Mouse (Mus musculus): ENCODE measurements around the gene Mmrn1. TPM values are rescaled to one million over a fixed set of nuclear protein-coding genes. Genes with fewer than 3 reads are reported as not detected.
"Not testable (repeated sequence)": the region's sequence is repeated elsewhere in the genome, so short reads cannot be mapped to it uniquely, and the experiment has no call there.

Gene Mmrn1
- polyA plus RNA-seq (2012; rRNA removed): 2.9 and 4.0 TPM in 2 replicates

GRCm38 (mm10) chr6:60924676-60925075 lies at the start of gene Mmrn1:
TSS of gene Mmrn1 (plus strand) at chr6:60924976.
- not testable (repeated sequence) for H3K4me3 ChIP-seq (replicated peaks; ENCODE audit: extremely low read depth, low read depth, low read length); DNase-seq; H3K4me1 ChIP-seq (ENCODE audit: control insufficient read depth, insufficient read depth, low read length)
- WGBS: 95% methylated on average over 20 of the region's 20 CpGs

- Histone ChIP-seq H3K4me1 (ENCODE audit: control insufficient read depth, insufficient read depth, low read length) (no peaks in the 10 kb centered on the region), H3K4me3 (replicated peaks; ENCODE audit: extremely low read depth, low read depth, low read length) (no peak overlapping the region)
- 77% methylated on average over 7 of the region's 7 CpGs for WGBS
- no peak for TF ChIP-seq CTCF (IDR thresholded peaks at IDR 0.05; ENCODE audit: insufficient read depth, low read length)
- no peak for TF ChIP-seq POLR2A (IDR thresholded peaks at IDR 0.05; ENCODE audit: borderline replicate concordance, extremely low read depth, low read depth, low read length)
- DNase-seq: no peak
These were observed 44.4 kb upstream of the Mmrn1 start for GRCm38 (mm10) chr6:60880362-60880761.

GRCm38 (mm10) chr6:60881534-60881933 lies 43.2 kb upstream of the Mmrn1 start:
- WGBS: 64% methylated on average over 2 of the region's 2 CpGs
- Histone ChIP-seq H3K4me1 (ENCODE audit: control insufficient read depth, insufficient read depth, low read length) (no peaks in the 10 kb centered on the region), H3K4me3 (replicated peaks; ENCODE audit: extremely low read depth, low read depth, low read length) (no peak overlapping the region)
- no peak for DNase-seq
- TF ChIP-seq POLR2A (IDR thresholded peaks at IDR 0.05; ENCODE audit: borderline replicate concordance, extremely low read depth, low read depth, low read length): no peak
- no peak for TF ChIP-seq CTCF (IDR thresholded peaks at IDR 0.05; ENCODE audit: insufficient read depth, low read length)

DNA sequence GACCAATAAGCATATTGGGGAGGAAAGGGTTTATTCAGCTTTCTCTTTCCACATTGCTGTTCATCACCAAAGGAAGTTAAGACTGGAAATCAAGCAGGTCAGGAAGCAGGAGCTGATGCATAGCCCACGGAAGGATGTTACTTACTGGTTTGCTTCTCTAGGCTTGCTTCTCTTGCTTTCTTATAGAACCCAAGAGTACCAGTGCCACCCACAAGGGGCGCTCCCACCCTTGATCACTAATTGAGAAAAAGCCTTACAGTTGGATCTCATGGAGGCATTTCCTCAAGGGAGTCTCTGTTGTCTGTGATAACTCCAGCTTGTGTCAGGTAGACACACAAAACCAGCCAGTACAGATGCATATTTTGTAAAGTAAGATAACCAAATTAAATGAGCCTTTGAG lies 17.5 kb upstream of the Mmrn1 start:
- TF ChIP-seq POLR2A (IDR thresholded peaks at IDR 0.05; ENCODE audit: borderline replicate concordance, extremely low read depth, low read depth, low read length) (no peak), CTCF (IDR thresholded peaks at IDR 0.05; ENCODE audit: insufficient read depth, low read length) (no peak)
- no peak for DNase-seq
- 67% methylated on average over 2 of the region's 2 CpGs for WGBS
- H3K4me3 ChIP-seq (replicated peaks; ENCODE audit: extremely low read depth, low read depth, low read length): no peak overlapping the region
- no peaks in the 10 kb centered on the region for H3K4me1 ChIP-seq (ENCODE audit: control insufficient read depth, insufficient read depth, low read length)

- peaks cover 2% of the 10 kb centered on the region; the same call in 1 of the 2 replicates for H3K4me1 ChIP-seq (ENCODE audit: control insufficient read depth, insufficient read depth, low read length)
- DNase-seq: no peak
- no peak overlapping the region for H3K4me3 ChIP-seq (replicated peaks; ENCODE audit: extremely low read depth, low read depth, low read length)
- no peak for TF ChIP-seq CTCF (IDR thresholded peaks at IDR 0.05; ENCODE audit: insufficient read depth, low read length)
- no peak for TF ChIP-seq POLR2A (IDR thresholded peaks at IDR 0.05; ENCODE audit: borderline replicate concordance, extremely low read depth, low read depth, low read length)
These were observed 6.6 kb downstream of the Mmrn1 start for GRCm38 (mm10) chr6:60931364-60931763.

GRCm38 (mm10) chr6:60934835-60935234 lies 10.1 kb downstream of the Mmrn1 start:
- no peak for DNase-seq
- WGBS: 30% methylated on average over 4 of the region's 4 CpGs
- no peak for TF ChIP-seq POLR2A (IDR thresholded peaks at IDR 0.05; ENCODE audit: borderline replicate concordance, extremely low read depth, low read depth, low read length)
- no peak for TF ChIP-seq CTCF (IDR thresholded peaks at IDR 0.05; ENCODE audit: insufficient read depth, low read length)
- H3K4me1 ChIP-seq (ENCODE audit: control insufficient read depth, insufficient read depth, low read length): peaks cover 2% of the 10 kb centered on the region; the same call in 1 of the 2 replicates
- H3K4me3 ChIP-seq (replicated peaks; ENCODE audit: extremely low read depth, low read depth, low read length): no peak overlapping the region

GRCm38 (mm10) chr6:60935448-60936130 lies 10.8 kb downstream of the Mmrn1 start:
- TF ChIP-seq POLR2A (IDR thresholded peaks at IDR 0.05; ENCODE audit: borderline replicate concordance, extremely low read depth, low read depth, low read length): no peak
- no peak for TF ChIP-seq CTCF (IDR thresholded peaks at IDR 0.05; ENCODE audit: insufficient read depth, low read length)
- Histone ChIP-seq H3K4me1 (ENCODE audit: control insufficient read depth, insufficient read depth, low read length) (peaks cover 2% of the 10 kb centered on the region; the same call in 1 of the 2 replicates), H3K4me3 (replicated peaks; ENCODE audit: extremely low read depth, low read depth, low read length) (no peak overlapping the region)
- no peak for DNase-seq
- 37% methylated on average over 4 of the region's 4 CpGs for WGBS

DNA sequence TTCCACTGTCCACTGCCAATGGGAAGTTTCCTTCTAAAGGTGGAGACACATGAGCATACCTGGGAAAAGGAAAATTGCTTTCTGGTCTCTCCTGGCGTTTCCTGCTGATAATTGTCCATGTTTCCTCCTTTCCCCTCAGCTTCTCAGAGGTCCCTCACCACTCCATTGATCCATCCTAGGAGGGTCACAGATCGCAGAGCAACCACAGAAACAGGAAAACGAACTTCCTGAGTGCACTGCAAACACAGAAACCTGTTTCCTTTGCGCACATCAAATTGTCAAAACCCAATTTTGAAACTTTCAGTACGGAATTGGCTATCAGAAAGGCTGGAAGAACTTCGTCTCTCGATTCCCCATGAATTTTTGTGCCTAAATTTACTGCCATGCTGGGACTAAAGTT lies 19.4 kb downstream of the Mmrn1 start:
- DNase-seq: no peak
- H3K4me3 ChIP-seq (replicated peaks; ENCODE audit: extremely low read depth, low read depth, low read length): no peak overlapping the region
- WGBS: 34% methylated on average over 7 of the region's 7 CpGs
- H3K4me1 ChIP-seq (ENCODE audit: control insufficient read depth, insufficient read depth, low read length): no peaks in the 10 kb centered on the region
- TF ChIP-seq CTCF (IDR thresholded peaks at IDR 0.05; ENCODE audit: insufficient read depth, low read length) (no peak), POLR2A (IDR thresholded peaks at IDR 0.05; ENCODE audit: borderline replicate concordance, extremely low read depth, low read depth, low read length) (no peak)

DNA sequence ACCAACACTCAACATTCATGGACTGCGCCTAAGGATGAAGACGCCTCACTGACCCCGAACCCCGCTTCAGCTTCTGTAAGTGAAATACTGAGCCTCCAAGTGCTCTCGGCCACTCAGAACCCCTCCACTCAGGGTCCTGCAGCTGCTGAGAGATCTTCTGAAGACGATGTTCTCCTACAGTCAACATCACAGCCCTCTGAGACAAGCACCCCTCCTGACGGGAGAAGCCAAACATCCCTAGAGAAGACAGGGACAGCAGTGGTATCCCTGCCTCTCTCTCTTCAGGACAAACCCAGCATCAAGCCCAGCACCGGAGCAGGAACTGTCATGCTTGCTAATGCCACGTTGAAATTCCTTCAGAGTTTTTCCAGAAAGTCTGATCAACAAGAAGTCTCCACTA lies 19.8 kb downstream of the Mmrn1 start:
- DNase-seq: no peak
- WGBS: 45% methylated on average over 9 of the region's 9 CpGs
- H3K4me1 ChIP-seq (ENCODE audit: control insufficient read depth, insufficient read depth, low read length): no peaks in the 10 kb centered on the region
- no peak overlapping the region for H3K4me3 ChIP-seq (replicated peaks; ENCODE audit: extremely low read depth, low read depth, low read length)
- TF ChIP-seq CTCF (IDR thresholded peaks at IDR 0.05; ENCODE audit: insufficient read depth, low read length): no peak
- TF ChIP-seq POLR2A (IDR thresholded peaks at IDR 0.05; ENCODE audit: borderline replicate concordance, extremely low read depth, low read depth, low read length): no peak

- Histone ChIP-seq H3K4me3 (replicated peaks; ENCODE audit: extremely low read depth, low read depth, low read length) (no peak overlapping the region), H3K4me1 (ENCODE audit: control insufficient read depth, insufficient read depth, low read length) (no peaks in the 10 kb centered on the region)
- peak; percentile 7 for DNase-seq
- 60% methylated on average over 3 of the region's 3 CpGs for WGBS
- no peak for TF ChIP-seq POLR2A (IDR thresholded peaks at IDR 0.05; ENCODE audit: borderline replicate concordance, extremely low read depth, low read depth, low read length)
- peak; percentile 66 for TF ChIP-seq CTCF (IDR thresholded peaks at IDR 0.05; ENCODE audit: insufficient read depth, low read length)
These were observed 25.6 kb downstream of the Mmrn1 start for GRCm38 (mm10) chr6:60950415-60950814.
